7 mouse cellular contexts compared by ENCODE assay signal in genomic region chr10:116473071-116473758, GRCm38 (mm10). TPM values are rescaled to one million over a fixed set of nuclear protein-coding genes. Genes with fewer than 3 reads are reported as not detected.
DNase-seq lines count a peak whose midpoint lies in the region; ATAC-seq lines count a peak whose summit lies in the region.

No protein-coding gene starts in this region.

- DNase-seq in CD4-positive, CD25-positive, alpha-beta regulatory T cell, adult 2 months (ENCODE audit: low read depth, low spot score): peak; percentile 81
- DNase-seq in ES-CJ7 (ENCODE audit: low read depth, low spot score): peak; percentile 55
- DNase-seq in cerebellum, postnatal 36 days: peak; percentile 53 to 62
- DNase-seq in heart, postnatal 14 days: peak; percentile 25
- peak; percentile 53 to 54 for DNase-seq in left cerebral cortex, postnatal 14 days (ENCODE audit: low spot score in 2 of 2)
- DNase-seq in spleen, postnatal 10 days (ENCODE audit: low spot score in 2 of 2): peak; percentile 18 to 48

- intact Hi-C loops in heart, postnatal 14 days (cut with DNase I): no loop called here
- intact Hi-C loops in left cerebral cortex, postnatal 14 days (cut with DNase I): loop anchor here (2.0 to 5.0 kb wide), 3 partner anchors 66 to 142 kb away; partner anchors contain the start of gene Cnot2

- ATAC-seq in megakaryocyte-erythroid progenitor cell, adult 5-6 weeks (replicated peaks; ENCODE audit: low FRiP score, low TSS enrichment, poor library complexity, severe bottlenecking): peak; percentile 41

RNA-seq across cellular contexts. Expression of gene Kcnmb4, which starts 0.5 kb away (rescaled TPM):
- 1 to 10 TPM in 1 of 2 experiments, under 1 TPM in 1; 0.69 to 1.1 TPM for total RNA-seq in heart, postnatal 14 days (2021)
- total RNA-seq in left cerebral cortex, postnatal 14 days (2021): 100 to 1,000 TPM; 112 to 114 TPM
- not detected in 2 replicates for total RNA-seq in megakaryocyte-erythroid progenitor cell, adult 5-6 weeks (2014; fragmentation: Nextera tagmentation)
- not detected in 2 replicates for total RNA-seq in megakaryocyte-erythroid progenitor cell, adult 5-6 weeks (2017)

Comparison
In these comparisons a context has a peak if more than half of its experiments do, and no peak if none do; other contexts are left out.
1. Peak in every context shown above with its lines: DNase-seq and ATAC-seq.
2. DNase-seq: peak in every context shown above with its lines; median percentile 81 in CD4-positive, CD25-positive, alpha-beta regulatory T cell, adult 2 months; 58 in cerebellum, postnatal 36 days; 55 in ES-CJ7; 54 in left cerebral cortex, postnatal 14 days; 33 in spleen, postnatal 10 days; 25 in heart, postnatal 14 days.
3. RNA of gene Kcnmb4, which starts 0.5 kb away (total RNA-seq): 112 to 114 TPM in left cerebral cortex, postnatal 14 days; 0.69 to 1.1 TPM in heart, postnatal 14 days and not detected in megakaryocyte-erythroid progenitor cell, adult 5-6 weeks; every median in the first group is over 10 times any median in the second.